1 mouse cellular context compared by ENCODE assay signal in the genomic region with DNA sequence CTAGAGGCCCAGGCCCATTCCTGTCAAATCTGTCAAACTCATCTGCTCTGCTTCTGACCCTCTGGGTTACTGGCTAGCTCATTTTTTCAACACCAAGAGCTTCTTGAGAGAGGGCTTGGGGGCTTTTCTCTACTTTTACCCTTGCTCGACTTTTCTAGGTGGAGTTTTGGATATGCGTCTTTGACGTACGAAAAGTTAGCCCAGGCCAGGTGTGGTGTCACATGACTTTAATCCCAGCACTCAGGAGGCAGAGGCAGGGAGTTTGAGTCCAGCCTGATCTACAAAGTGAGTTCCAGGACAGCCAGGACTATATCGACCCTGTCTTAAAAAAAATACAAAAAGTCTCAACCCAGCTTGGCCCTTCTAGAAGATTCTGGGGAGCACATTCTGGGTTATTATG.
A peak's percentile ranks its signal among the peaks of the same experiment; 100 is the strongest.
TF ChIP-seq lines count a peak whose summit lies in the region.

No protein-coding gene starts in this region.

TF ChIP-seq in MEL, 35 proteins besides CTCF, POLR2A, EP300 and RAD21:
- TF ChIP-seq TAL1 (IDR thresholded peaks at IDR 0.05; ENCODE audit: low read length) (peak; percentile 25), TCF12 (IDR thresholded peaks at IDR 0.05; ENCODE audit: low read depth, low read length) (no peak), USF1 (IDR thresholded peaks at IDR 0.05; ENCODE audit: low read depth, low read length) (peak; percentile 51; the same call in 1 of the 2 replicates)
TF ChIP-seq in MEL: peak in this region for 2.
